Mouse (Mus musculus) ES-E14 (cell line): Measurements from ENCODE around the gene Klf3.

Experiments
- CHD2 ChIP-seq: IDR thresholded peaks from 2 replicates; pipeline ENCODE4 v1.6.1; 2014; ENCODE audit warnings: mild to moderate bottlenecking, low read depth, low read length, inconsistent platforms
- HCFC1 ChIP-seq: IDR thresholded peaks from 2 replicates; pipeline ENCODE4 v1.6.1; 2012; ENCODE audit warnings: low read length, inconsistent platforms, borderline replicate concordance; ENCODE audit not compliant: insufficient read depth
- MAFK ChIP-seq: IDR thresholded peaks from 2 replicates; pipeline ENCODE4 v1.6.1; 2014; ENCODE audit warnings: mild to moderate bottlenecking, low read depth, low read length, inconsistent platforms; ENCODE audit not compliant: insufficient read depth
- ZC3H11A ChIP-seq: IDR thresholded peaks from 2 replicates; pipeline ENCODE4 v1.6.1; 2012; ENCODE audit warnings: low read depth, mild to moderate bottlenecking, inconsistent platforms, low read length, borderline replicate concordance
- ZNF384 ChIP-seq: IDR thresholded peaks from 2 replicates; pipeline ENCODE4 v1.6.1; 2012; ENCODE audit warnings: low read depth, low read length, inconsistent platforms

GRCm38 (mm10) chr5:64819390-64819789 lies 16.2 kb downstream of the Klf3 start:
- TF ChIP-seq ZNF384 (no peak), MAFK (no peak), HCFC1 (no peak), CHD2 (no peak), ZC3H11A (no peak)
